ENCODE assay signal across 25 mouse cellular contexts in genomic region chr19:17558764-17559163, GRCm38 (mm10).
"Had no signal": no experiment of that assay in that cellular context is flagged by ENCODE, and none has a peak within 500 bp of the region (broad histone marks: within the 10 kb centered on the region; RNA-seq: fewer than 3 reads in every experiment).

No protein-coding gene starts in this region.

- H3K27me3 ChIP-seq: limb, embryonic 12.5 days; midbrain, embryonic 12.5 days; midbrain, embryonic 15.5 days; neural tube, embryonic 12.5 days; neural tube, embryonic 15.5 days had no signal

- H3K27ac ChIP-seq: hindbrain, postnatal 0 days; layer of hippocampus, adult 2 months; left cerebral cortex, adult 2 months; limb, embryonic 12.5 days; limb, embryonic 15.5 days; liver, embryonic 14.5 days; macrophage; midbrain, embryonic 12.5 days; midbrain, embryonic 15.5 days; neural tube, embryonic 12.5 days; neural tube, embryonic 15.5 days; stomach, postnatal 0 days had no signal

- H3K9me3 ChIP-seq: limb, embryonic 12.5 days; limb, embryonic 15.5 days; midbrain, embryonic 12.5 days; midbrain, embryonic 15.5 days; neural tube, embryonic 12.5 days; neural tube, embryonic 15.5 days had no signal

- H3K9ac ChIP-seq: limb, embryonic 12.5 days; limb, embryonic 15.5 days; liver, embryonic 14.5 days; liver, postnatal 0 days; lung, embryonic 14.5 days; midbrain, embryonic 12.5 days; midbrain, embryonic 15.5 days; neural tube, embryonic 12.5 days; neural tube, embryonic 15.5 days had no signal

- DNase-seq: layer of hippocampus, adult 9-11 months; left cerebral cortex, postnatal 4 days; liver, postnatal 0 days; lung, embryonic 14.5 days; right cerebral cortex, adult 18-20 months; right cerebral cortex, postnatal 14 days; right cerebral cortex, postnatal 4 days; thymus, adult 2 months; thymus, postnatal 25 days had no signal

- H3K4me2 ChIP-seq: limb, embryonic 12.5 days; limb, embryonic 15.5 days; liver, embryonic 11.5 days; lung, embryonic 14.5 days; midbrain, embryonic 12.5 days; midbrain, embryonic 15.5 days; neural tube, embryonic 12.5 days; neural tube, embryonic 15.5 days had no signal

- H3K4me1 ChIP-seq: limb, embryonic 12.5 days; limb, embryonic 15.5 days; midbrain, embryonic 12.5 days; midbrain, embryonic 15.5 days; neural tube, embryonic 12.5 days; neural tube, embryonic 15.5 days had no signal

- H3K4me3 ChIP-seq: layer of hippocampus, adult 2 months; left cerebral cortex, adult 2 months; limb, embryonic 12.5 days; limb, embryonic 15.5 days; midbrain, embryonic 12.5 days; midbrain, embryonic 15.5 days; neural tube, embryonic 12.5 days; neural tube, embryonic 15.5 days had no signal

- H3K36me3 ChIP-seq: limb, embryonic 15.5 days; midbrain, embryonic 12.5 days; midbrain, embryonic 15.5 days; neural tube, embryonic 12.5 days; neural tube, embryonic 15.5 days had no signal

- ATAC-seq: hindbrain, postnatal 0 days; inflammation-experienced regulatory T-cells, adult 6 months; intestine, embryonic 16.5 days; liver, postnatal 0 days; lung, postnatal 0 days; midbrain, embryonic 15.5 days had no signal
